Mouse (Mus musculus): Measurements from ENCODE around the gene Ift81. TPM values are rescaled to one million over a fixed set of nuclear protein-coding genes. Genes with fewer than 3 reads are reported as not detected.
A peak's percentile ranks its signal among the peaks of the same experiment; 100 is the strongest.

Ift81 gene
- polyA plus RNA-seq, 1 experiment from 2014 or later = 41.4 TPM

DNA sequence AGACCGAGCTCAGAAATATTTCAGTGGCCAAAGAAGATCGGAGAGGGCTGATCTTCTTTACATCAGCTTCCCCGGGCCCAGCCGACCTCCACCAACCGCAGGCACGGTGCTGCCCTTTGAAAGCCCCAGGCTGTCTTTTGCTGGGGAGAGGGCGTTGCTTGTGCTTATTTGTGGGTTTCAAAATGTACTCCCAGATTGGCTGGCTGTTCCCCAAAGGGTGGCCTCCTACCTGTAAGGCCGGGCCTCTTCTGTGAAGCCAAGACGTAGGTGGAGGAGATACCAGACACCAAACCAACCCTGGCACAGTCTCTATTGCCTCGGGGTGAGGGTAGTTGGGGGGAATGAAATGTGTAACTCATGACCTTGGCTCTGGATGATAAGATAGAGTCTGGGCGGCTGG, 31.7 kb upstream of the Ift81 start:
- Histone ChIP-seq H3K27ac (replicated peaks) (no peak overlapping the region), H3K36me3 (no peaks in the 10 kb centered on the region), H3K27me3 (no peaks in the 10 kb centered on the region), H3K4me3 (replicated peaks) (no peak overlapping the region), H3K4me2 (replicated peaks) (no peak overlapping the region), H3K9ac (no peak overlapping the region), H3K4me1 (peaks cover 9% of the 10 kb centered on the region; the same call in 1 of the 2 replicates), H3K9me3 (replicated peaks) (no peaks in the 10 kb centered on the region)
- ATAC-seq (ENCODE audit: insufficient number of reproducible peaks, low FRiP score, low TSS enrichment, low read depth) = no peak
- WGBS = 68% methylated on average over 11 of the region's 11 CpGs

DNA sequence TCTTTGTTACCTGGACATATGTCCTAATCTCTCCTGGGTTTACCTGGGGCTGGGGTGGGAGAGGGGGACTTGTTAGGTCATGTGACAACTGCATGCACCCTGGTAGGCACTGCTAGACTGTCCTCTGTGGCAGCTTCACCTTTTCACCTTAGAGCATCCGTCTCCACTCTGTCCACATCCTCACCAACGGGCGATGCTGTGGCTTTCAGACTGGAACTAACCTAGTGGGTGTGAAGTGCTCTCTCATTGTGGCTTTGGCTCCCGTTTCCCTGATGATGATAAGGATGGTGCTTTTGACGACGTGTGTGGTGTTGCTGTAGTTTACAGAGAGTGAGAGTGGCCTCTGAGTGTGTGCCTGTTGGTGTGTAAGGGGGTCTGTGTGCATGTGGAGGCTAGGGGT, 31.0 kb upstream of the Ift81 start:
- no peak for ATAC-seq (ENCODE audit: insufficient number of reproducible peaks, low FRiP score, low TSS enrichment, low read depth)
- H3K4me2 ChIP-seq (replicated peaks) = no peak overlapping the region
- H3K36me3 ChIP-seq = no peaks in the 10 kb centered on the region
- 81% methylated on average over 6 of the region's 6 CpGs for WGBS
- H3K27me3 ChIP-seq = no peaks in the 10 kb centered on the region
- H3K4me1 ChIP-seq = peaks cover 9% of the 10 kb centered on the region; the same call in 1 of the 2 replicates
- H3K9ac ChIP-seq = no peak overlapping the region
- H3K4me3 ChIP-seq (replicated peaks) = no peak overlapping the region
- no peaks in the 10 kb centered on the region for H3K9me3 ChIP-seq (replicated peaks)
- H3K27ac ChIP-seq (replicated peaks) = no peak overlapping the region

DNA sequence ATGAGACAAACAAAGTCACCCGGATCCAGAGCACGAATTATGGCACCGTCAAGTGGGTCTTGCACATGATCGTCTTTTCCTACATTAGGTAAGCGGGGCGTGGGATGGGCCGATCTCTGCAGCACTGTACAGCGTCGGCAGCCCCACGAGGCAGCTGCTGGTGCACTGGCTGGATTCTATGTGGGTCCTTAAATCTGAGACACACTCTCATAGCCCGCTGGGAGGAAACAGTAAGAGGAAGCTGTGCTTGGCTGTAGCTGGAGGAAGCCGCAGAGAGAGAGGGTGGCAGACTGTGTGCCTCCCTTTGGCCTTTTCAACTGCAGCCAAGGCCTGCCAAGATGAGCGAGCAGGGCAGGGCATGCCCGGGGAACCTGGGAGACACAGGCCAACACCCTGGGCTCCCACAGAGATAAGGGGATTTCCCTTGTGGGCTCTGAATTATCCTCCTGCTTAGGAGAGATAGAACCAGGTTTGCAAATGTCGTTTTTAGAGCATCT, 29.8 kb upstream of the Ift81 start:
- ATAC-seq (ENCODE audit: insufficient number of reproducible peaks, low FRiP score, low TSS enrichment, low read depth) = no peak
- WGBS = 70% methylated on average over 15 of the region's 15 CpGs
- Histone ChIP-seq H3K36me3 (no peaks in the 10 kb centered on the region), H3K4me3 (replicated peaks) (no peak overlapping the region), H3K9ac (no peak overlapping the region), H3K27me3 (no peaks in the 10 kb centered on the region), H3K4me2 (replicated peaks) (0 out of 2 replicates have a peak overlapping the region, but pooled peaks have one; percentile 8), H3K9me3 (replicated peaks) (no peaks in the 10 kb centered on the region), H3K27ac (replicated peaks) (no peak overlapping the region), H3K4me1 (peaks cover 9% of the 10 kb centered on the region; the same call in 1 of the 2 replicates)

DNA sequence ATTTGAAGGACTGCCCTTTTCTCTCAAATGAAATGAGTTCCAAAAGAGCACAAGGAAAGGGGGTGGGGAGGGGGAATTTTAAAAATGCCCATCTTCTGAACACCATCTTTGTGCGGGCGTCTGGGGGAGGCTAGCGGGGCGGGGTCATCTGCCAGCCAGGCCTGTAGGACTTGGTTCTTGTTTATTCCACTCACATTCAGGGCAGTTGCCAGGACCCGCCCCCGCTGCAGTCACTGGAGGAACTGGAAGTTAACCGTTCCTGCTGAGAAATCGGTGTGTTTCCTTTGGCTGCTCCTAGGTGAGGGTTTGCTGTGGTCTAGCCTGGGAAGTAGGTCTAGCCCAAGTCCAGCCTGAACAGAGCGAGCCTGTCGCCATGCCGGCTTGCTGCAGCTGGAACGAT, 29.4 kb upstream of the Ift81 start, which contains the start of gene P2rx7:
P2rx7 (plus strand) TSS at position 211 of the 400 bp plus-strand sequence.
- Histone ChIP-seq H3K4me2 (replicated peaks) (0 out of 2 replicates have a peak within 1 kb of the TSS, but pooled peaks have one; percentile 8), H3K9ac (no peak within 1 kb of the TSS), H3K27me3 (no peaks in the 10 kb centered on the region), H3K4me3 (replicated peaks) (no peak within 1 kb of the TSS), H3K27ac (replicated peaks) (no peak within 1 kb of the TSS), H3K36me3 (no peaks in the 10 kb centered on the region), H3K9me3 (replicated peaks) (no peaks in the 10 kb centered on the region), H3K4me1 (peaks cover 9% of the 10 kb centered on the region; the same call in 1 of the 2 replicates)
- WGBS = 66% methylated on average over 12 of the region's 12 CpGs
- no peak for ATAC-seq (ENCODE audit: insufficient number of reproducible peaks, low FRiP score, low TSS enrichment, low read depth)

DNA sequence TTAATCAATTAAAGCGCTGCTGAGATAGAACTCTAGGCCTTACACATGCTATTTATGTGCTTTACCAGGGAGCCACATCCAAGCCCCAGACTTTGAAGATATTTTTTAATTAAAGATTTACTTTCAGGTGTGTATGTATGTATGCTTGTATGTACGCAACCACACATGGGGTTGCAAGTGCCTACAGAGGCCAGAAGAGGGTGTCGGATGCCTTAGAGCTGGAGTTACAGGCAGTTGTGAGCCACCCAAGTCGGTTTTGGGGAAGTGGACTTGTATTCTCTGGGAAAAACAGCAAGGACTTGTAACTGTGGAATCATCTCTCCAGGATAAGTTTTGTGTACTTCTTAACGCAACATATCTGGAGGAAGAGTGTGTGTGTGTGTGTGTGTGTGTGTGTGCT, 25.7 kb upstream of the Ift81 start:
- Histone ChIP-seq H3K27ac (replicated peaks) (no peak overlapping the region), H3K36me3 (no peaks in the 10 kb centered on the region), H3K4me1 (0 out of 2 replicates have a peak, but pooled peaks cover 5% of the 10 kb centered on the region), H3K4me3 (replicated peaks) (no peak overlapping the region), H3K27me3 (no peaks in the 10 kb centered on the region), H3K9ac (no peak overlapping the region), H3K9me3 (replicated peaks) (no peaks in the 10 kb centered on the region), H3K4me2 (replicated peaks) (no peak overlapping the region)
- ATAC-seq (ENCODE audit: insufficient number of reproducible peaks, low FRiP score, low TSS enrichment, low read depth) = no peak
- 84% methylated on average over 5 of the region's 5 CpGs for WGBS

DNA sequence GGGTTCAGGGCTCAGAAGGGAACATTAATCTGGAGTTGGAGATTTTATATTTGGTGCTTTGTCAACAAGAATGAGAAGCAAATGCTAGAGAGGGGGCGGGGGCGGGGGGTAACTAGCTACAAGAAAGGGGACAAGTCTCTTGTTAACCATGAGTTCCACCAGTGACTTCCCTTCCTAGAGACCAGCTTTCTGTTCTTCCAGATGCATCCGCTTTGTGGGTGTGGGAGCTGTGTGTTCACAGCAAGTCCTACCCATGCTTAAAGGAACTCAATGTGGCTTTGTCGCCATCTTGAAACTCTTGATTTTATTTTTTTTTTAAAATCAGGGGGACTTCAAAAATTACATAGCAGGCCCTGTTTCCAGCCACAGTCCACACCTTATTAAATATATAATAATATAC, 25.2 kb upstream of the Ift81 start:
- no peaks in the 10 kb centered on the region for H3K27me3 ChIP-seq
- 90% methylated on average over 4 of the region's 4 CpGs for WGBS
- no peak overlapping the region for H3K27ac ChIP-seq (replicated peaks)
- H3K9ac ChIP-seq = no peak overlapping the region
- H3K4me3 ChIP-seq (replicated peaks) = no peak overlapping the region
- no peak for ATAC-seq (ENCODE audit: insufficient number of reproducible peaks, low FRiP score, low TSS enrichment, low read depth)
- no peak overlapping the region for H3K4me2 ChIP-seq (replicated peaks)
- no peaks in the 10 kb centered on the region for H3K9me3 ChIP-seq (replicated peaks)
- 0 out of 2 replicates have a peak, but pooled peaks cover 5% of the 10 kb centered on the region for H3K4me1 ChIP-seq
- H3K36me3 ChIP-seq = no peaks in the 10 kb centered on the region

DNA sequence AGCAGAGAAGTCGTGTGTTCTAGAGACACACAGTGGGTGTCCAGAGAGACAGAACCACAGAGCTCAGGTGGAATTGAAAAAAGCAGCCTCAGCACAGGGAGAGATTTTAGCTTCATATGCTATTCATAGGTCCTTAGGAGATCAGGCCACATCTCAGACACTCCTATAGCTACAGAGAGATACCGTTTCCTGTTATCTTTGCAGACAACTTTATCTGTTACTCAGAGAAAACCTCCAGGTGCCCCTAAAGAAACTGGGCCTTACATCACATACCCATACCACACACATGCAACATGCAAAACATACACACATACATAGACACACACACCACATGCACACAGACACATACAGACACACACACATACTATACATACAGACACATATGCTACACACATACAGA, 24.0 kb upstream of the Ift81 start:
- Histone ChIP-seq H3K27me3 (no peaks in the 10 kb centered on the region), H3K27ac (replicated peaks) (no peak overlapping the region), H3K4me2 (replicated peaks) (no peak overlapping the region), H3K4me3 (replicated peaks) (no peak overlapping the region), H3K9me3 (replicated peaks) (no peaks in the 10 kb centered on the region), H3K36me3 (no peaks in the 10 kb centered on the region), H3K9ac (no peak overlapping the region), H3K4me1 (no peaks in the 10 kb centered on the region)
- ATAC-seq (ENCODE audit: insufficient number of reproducible peaks, low FRiP score, low TSS enrichment, low read depth) = no peak
- 87% methylated on average over 2 of the region's 2 CpGs for WGBS

DNA sequence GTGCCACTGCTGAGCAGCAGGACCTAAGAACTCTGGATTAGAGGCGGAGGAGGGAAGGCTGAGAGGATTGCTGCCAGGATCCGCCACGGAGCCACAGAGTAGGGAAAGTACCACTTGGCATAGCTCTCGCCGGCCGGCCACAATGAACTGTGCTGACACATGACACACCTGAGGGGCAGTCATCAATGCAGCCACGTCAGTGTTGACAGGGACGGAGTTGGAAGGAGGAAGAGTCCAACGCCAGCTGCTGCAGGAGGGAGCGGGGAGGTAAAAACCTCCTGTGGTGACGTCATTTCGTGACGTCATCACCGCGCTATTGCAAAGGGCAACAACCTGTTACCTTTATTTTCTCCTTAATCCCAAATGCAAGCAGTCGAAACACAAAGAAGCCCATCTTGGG, 22.6 kb upstream of the Ift81 start:
- Histone ChIP-seq H3K4me2 (replicated peaks) (peak overlapping the region; percentile 36), H3K36me3 (no peaks in the 10 kb centered on the region), H3K4me1 (no peaks in the 10 kb centered on the region), H3K27me3 (no peaks in the 10 kb centered on the region), H3K4me3 (replicated peaks) (peak overlapping the region; percentile 21; the same call in 1 of the 2 replicates), H3K9me3 (replicated peaks) (no peaks in the 10 kb centered on the region), H3K27ac (replicated peaks) (no peak overlapping the region), H3K9ac (no peak overlapping the region)
- ATAC-seq (ENCODE audit: insufficient number of reproducible peaks, low FRiP score, low TSS enrichment, low read depth) = no peak
- 27% methylated on average over 16 of the region's 16 CpGs for WGBS

DNA sequence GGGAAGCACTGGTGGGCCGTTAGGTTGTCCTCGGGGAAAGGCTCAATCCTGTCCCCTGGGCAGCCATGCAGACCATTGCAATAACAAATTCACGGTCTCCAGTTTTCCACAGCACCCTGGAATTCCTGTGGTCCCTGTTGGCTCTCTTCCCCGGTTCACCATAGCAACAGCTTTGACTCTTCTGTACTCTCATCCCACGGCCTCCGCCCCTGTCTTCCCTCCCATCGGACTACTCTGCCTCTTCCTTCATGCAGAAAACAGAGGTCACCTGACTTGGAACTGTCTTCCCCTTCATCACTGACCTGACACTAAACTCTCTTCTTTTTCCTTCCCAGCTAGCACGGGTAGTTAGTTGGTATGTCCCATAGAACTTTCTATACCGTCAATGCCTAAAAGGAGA, 22.0 kb upstream of the Ift81 start:
- Histone ChIP-seq H3K9ac (no peak overlapping the region), H3K9me3 (replicated peaks) (no peaks in the 10 kb centered on the region), H3K4me1 (no peaks in the 10 kb centered on the region), H3K36me3 (no peaks in the 10 kb centered on the region), H3K27me3 (no peaks in the 10 kb centered on the region), H3K4me3 (replicated peaks) (no peak overlapping the region), H3K27ac (replicated peaks) (no peak overlapping the region), H3K4me2 (replicated peaks) (no peak overlapping the region)
- 65% methylated on average over 9 of the region's 9 CpGs for WGBS
- ATAC-seq (ENCODE audit: insufficient number of reproducible peaks, low FRiP score, low TSS enrichment, low read depth) = no peak

DNA sequence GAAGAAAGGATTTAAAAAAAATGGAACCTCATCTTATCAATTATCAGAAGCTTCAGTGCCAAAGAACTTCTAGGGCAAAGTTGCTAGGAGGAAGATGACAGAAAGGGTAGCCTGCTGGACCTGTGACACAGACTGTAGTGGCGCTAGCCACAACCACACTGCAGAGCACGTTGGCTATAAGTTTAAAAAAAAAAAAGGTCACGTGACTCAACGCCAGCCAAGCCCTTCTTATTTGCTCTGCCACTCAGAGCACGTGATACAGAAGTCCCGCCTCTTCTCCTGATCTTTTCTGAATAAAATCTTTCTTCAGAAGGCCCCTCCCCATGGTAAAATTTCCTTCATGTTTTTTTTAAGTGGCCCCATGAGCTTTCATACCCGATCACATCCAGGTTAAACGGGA, 20.9 kb upstream of the Ift81 start:
- H3K27ac ChIP-seq (replicated peaks) = no peak overlapping the region
- no peak overlapping the region for H3K4me2 ChIP-seq (replicated peaks)
- WGBS = 75% methylated on average over 8 of the region's 8 CpGs
- H3K36me3 ChIP-seq = no peaks in the 10 kb centered on the region
- no peaks in the 10 kb centered on the region for H3K27me3 ChIP-seq
- no peak overlapping the region for H3K9ac ChIP-seq
- no peaks in the 10 kb centered on the region for H3K4me1 ChIP-seq
- no peak for ATAC-seq (ENCODE audit: insufficient number of reproducible peaks, low FRiP score, low TSS enrichment, low read depth)
- no peaks in the 10 kb centered on the region for H3K9me3 ChIP-seq (replicated peaks)
- H3K4me3 ChIP-seq (replicated peaks) = no peak overlapping the region

DNA sequence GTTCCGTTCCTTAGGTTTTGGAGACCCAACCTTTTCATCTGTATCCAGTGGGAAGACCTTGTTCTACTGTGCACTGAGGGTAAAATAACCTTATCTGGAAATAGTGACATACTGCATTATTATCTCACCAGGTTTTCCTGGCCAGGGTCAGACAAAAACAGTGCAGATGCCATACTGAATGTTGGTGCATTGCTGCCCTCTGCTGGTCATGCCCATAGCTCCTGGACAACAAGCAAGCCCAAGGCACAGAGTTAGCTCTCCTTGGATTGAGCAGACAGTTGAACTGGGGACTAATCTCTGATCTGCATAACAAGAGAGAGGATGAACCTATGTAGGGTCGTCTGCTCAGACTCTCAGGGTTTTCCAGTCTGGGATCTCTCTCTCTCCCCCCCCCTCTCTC, 12.9 kb upstream of the Ift81 start:
- Histone ChIP-seq H3K4me3 (replicated peaks) (no peak overlapping the region), H3K9me3 (replicated peaks) (no peaks in the 10 kb centered on the region), H3K4me2 (replicated peaks) (no peak overlapping the region), H3K27me3 (no peaks in the 10 kb centered on the region), H3K9ac (no peak overlapping the region), H3K27ac (replicated peaks) (no peak overlapping the region), H3K36me3 (no peaks in the 10 kb centered on the region), H3K4me1 (peaks cover 8% of the 10 kb centered on the region; the same call in 1 of the 2 replicates)
- ATAC-seq (ENCODE audit: insufficient number of reproducible peaks, low FRiP score, low TSS enrichment, low read depth) = peak; percentile 74; the same call in 1 of the 2 replicates
- 38% methylated on average over 2 of the region's 2 CpGs for WGBS

DNA sequence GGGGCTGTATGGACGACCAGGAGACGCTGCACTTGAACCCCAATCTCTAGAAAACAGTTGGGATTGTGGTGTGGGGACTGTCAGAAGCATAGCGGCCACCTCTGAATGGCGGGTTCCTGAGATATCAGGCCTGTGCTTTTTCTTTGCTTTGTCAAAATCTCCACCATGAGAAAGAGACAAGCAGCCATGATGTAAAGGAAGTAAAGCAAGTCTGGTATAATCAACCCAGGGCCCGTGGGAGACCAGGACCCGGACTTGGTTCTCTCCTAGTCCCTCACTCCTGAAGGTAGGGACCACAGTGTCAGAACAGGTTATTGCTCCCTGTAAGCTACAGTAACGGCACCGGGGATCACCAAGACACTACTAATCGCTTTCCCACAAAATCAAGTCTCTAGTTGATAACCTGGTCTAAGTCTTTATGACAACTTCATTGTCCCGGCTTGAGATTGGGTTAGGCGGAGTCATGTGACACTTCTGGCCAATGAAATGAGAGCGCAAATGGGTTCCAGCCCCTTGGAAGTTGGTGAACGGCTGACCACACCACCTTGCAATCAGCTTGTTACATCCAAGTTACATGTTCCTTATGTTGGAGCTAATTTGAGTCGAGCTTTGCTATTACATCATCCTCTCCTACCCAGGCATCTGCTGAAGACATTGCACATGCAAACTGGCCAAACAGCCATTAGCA, 11.4 kb upstream of the Ift81 start:
- no peak for ATAC-seq (ENCODE audit: insufficient number of reproducible peaks, low FRiP score, low TSS enrichment, low read depth)
- WGBS = 82% methylated on average over 14 of the region's 14 CpGs

More for the DNA sequence above, 11.4 kb upstream of the Ift81 start:
- H3K9me3 ChIP-seq (replicated peaks) = no peaks in the 10 kb centered on the region
- no peaks in the 10 kb centered on the region for H3K27me3 ChIP-seq
- peaks cover 20% of the 10 kb centered on the region for H3K4me1 ChIP-seq
- no peak overlapping the region for H3K4me3 ChIP-seq (replicated peaks)
- no peak overlapping the region for H3K27ac ChIP-seq (replicated peaks)
- no peaks in the 10 kb centered on the region for H3K36me3 ChIP-seq
- H3K9ac ChIP-seq = no peak overlapping the region
- no peak overlapping the region for H3K4me2 ChIP-seq (replicated peaks)

Data from embryonic facial prominence, embryonic 15.5 days (tissue).